Mouse (Mus musculus) brain, embryonic 14.5 days (tissue): ENCODE measurements around the gene Rnf41.

Experiments
- CTCF ChIP-seq: fragments of 200-500 bp; IDR thresholded peaks from 2 replicates; pipeline ENCODE4 v1.5.1; 2012; ENCODE audit warnings: inconsistent platforms, mild to moderate bottlenecking, moderate library complexity, borderline replicate concordance; ENCODE audit not compliant: insufficient read depth, insufficient read length; ENCODE audit errors: extremely low read depth
- POLR2A ChIP-seq: fragments of 200-500 bp; IDR thresholded peaks from 2 replicates; pipeline ENCODE4 v1.6.1; 2012; ENCODE audit warnings: mild to moderate bottlenecking, inconsistent platforms, borderline replicate concordance; ENCODE audit not compliant: poor library complexity, insufficient read depth, insufficient read length, severe bottlenecking; ENCODE audit errors: extremely low read depth

DNA sequence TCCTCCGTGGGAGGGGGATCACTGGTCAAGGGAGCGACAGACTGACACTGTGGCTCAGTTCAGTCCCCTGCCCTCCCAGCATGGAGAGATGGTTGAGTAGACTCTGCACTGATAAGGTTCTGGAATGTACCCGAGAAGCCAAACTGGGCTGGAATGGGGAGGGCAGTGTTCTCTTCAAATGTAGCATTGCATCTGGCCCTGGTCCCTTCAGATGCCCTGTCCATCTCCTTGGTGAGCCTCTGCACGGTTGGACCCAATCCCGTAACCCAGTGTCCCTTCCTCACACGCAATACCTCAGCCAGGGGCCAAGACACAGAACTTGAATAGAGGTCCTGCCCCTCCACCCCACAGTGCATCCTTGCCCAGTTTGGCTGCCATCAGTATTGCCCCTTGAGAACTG, 19.6 kb upstream of the Rnf41 start:
- TF ChIP-seq CTCF, result no peak
- no peak for TF ChIP-seq POLR2A
